Mouse (Mus musculus) heart, embryonic 14.5 days (tissue): ENCODE measurements around the gene Hils1. TPM values are rescaled to one million over a fixed set of nuclear protein-coding genes. Genes with fewer than 3 reads are reported as not detected.

Experiments
- ATAC-seq: fragments of 200-750 bp; cut with Nextera tagmentation; 2 replicates; pipeline ENCODE4 v1.8.0; 2017; ENCODE audit warnings: low read depth, moderate TSS enrichment; ENCODE audit not compliant: insufficient number of reproducible peaks, insufficient read depth, low FRiP score
- H3K27ac ChIP-seq, 2 experiments: fragments of 200-500 bp in 1 of 2; fragments of 300-500 bp in 1 of 2; sonication (generic) in 1 of 2; replicated peaks in 1 of 2; 2 replicates each; pipeline ENCODE4 v1.5.1; 2012 to 2014; ENCODE audit warnings: low read depth in 2 of 2, low read length in 2 of 2, control low read depth in 1 of 2, mild to moderate bottlenecking in 1 of 2, mixed read lengths in 1 of 2; ENCODE audit not compliant: control insufficient read depth in 1 of 2, insufficient read depth in 1 of 2
- H3K27me3 ChIP-seq: fragments of 300-500 bp; sonication (generic); 2 replicates; pipeline ENCODE4 v1.6.1; 2014; ENCODE audit warnings: mild to moderate bottlenecking, low read length, control low read depth; ENCODE audit not compliant: control insufficient read depth, insufficient read depth
- H3K36me3 ChIP-seq: fragments of 300-500 bp; sonication (generic); 2 replicates; pipeline ENCODE4 v1.6.1; 2014; ENCODE audit warnings: mild to moderate bottlenecking, control low read depth, low read length, mixed read lengths; ENCODE audit not compliant: control insufficient read depth, insufficient read depth
- H3K4me1 ChIP-seq, 2 experiments: fragments of 200-500 bp in 1 of 2; fragments of 300-500 bp in 1 of 2; sonication (generic) in 1 of 2; 2 replicates each; pipeline ENCODE4 v1.6.1; 2012 to 2014; ENCODE audit warnings: low read length in 2 of 2, control low read depth in 1 of 2, mixed read lengths in 1 of 2; ENCODE audit not compliant: control insufficient read depth in 2 of 2, insufficient read depth in 2 of 2
- H3K4me2 ChIP-seq: fragments of 300-500 bp; sonication (generic); 2 replicates; pipeline ENCODE4 v1.6.1; 2014; ENCODE audit warnings: mild to moderate bottlenecking, low read length
- H3K4me3 ChIP-seq, 2 experiments: fragments of 200-500 bp in 1 of 2; fragments of 300-500 bp in 1 of 2; sonication (generic) in 1 of 2; 2 replicates each; pipeline ENCODE4 v1.5.1; 2012 to 2014; ENCODE audit warnings: low read length in 2 of 2, mild to moderate bottlenecking in 2 of 2, control low read depth in 1 of 2, low read depth in 1 of 2, moderate library complexity in 1 of 2; ENCODE audit not compliant: control insufficient read depth in 1 of 2, insufficient read depth in 1 of 2
- H3K9ac ChIP-seq: fragments of 300-500 bp; sonication (generic); 2 replicates; pipeline ENCODE4 v1.6.1; 2014; ENCODE audit warnings: mild to moderate bottlenecking, low read length
- H3K9me3 ChIP-seq: fragments of 300-500 bp; sonication (generic); 2 replicates; pipeline ENCODE4 v1.6.1; 2016; ENCODE audit warnings: low read length, control low read depth; ENCODE audit not compliant: control insufficient read depth
- WGBS: fragments of 180-500 bp; shearing (Covaris S2); extraction: QIAGEN DNeasy Blood & Tissue Kit; methylation state at CpG from one replicate; pipeline ENCODE4 v1.1.7; 2014; 5-methylcytosine and 5-hydroxymethylcytosine counted together
- polyA plus RNA-seq: library from polyadenylated mRNA; unstranded; fragments of >200 nt; fragmentation: Nextera tagmentation; extraction: Ambion mirVana; gene quantifications from 2 replicates; pipeline ENCODE4 v1.2.1, GENCODE M21; 2014

Gene Hils1
- polyA plus RNA-seq, 1 experiment from 2014 or later = 0.24 TPM

DNA sequence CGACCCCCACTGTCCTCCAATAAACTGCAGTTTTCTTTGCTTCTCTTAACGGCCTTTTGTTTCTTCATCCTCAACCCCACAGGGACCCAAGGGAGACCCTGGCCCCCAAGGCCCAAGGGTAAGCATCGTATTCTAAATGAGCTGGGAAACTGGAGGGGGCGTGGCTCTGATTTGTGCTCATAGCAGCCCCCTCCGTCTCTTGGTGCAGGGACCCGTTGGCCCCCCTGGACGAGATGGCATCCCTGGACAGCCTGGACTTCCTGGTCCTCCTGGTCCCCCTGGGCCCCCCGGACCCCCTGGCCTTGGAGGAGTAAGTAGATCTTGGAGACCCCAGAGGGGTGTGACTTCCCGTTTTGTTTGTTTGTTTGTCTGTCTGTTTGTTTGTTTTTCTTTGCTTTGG, 29.1 kb upstream of the Hils1 start:
- H3K4me2 ChIP-seq = peak overlapping the region; percentile 76
- H3K27ac ChIP-seq = peak overlapping the region in 1 of 2 experiments; percentile 83; a peak in 1 of 4 replicates
- 27% methylated on average over 9 of the region's 9 CpGs for whole genome bisulfite sequencing
- H3K27me3 ChIP-seq = peaks cover 53% of the 10 kb centered on the region
- H3K36me3 ChIP-seq = peaks cover 28% of the 10 kb centered on the region; the same call in 1 of the 2 replicates
- peak overlapping the region; percentile 79 for H3K9ac ChIP-seq
- ATAC-seq = no peak
- H3K4me1 ChIP-seq = peaks cover 8 to 14% of the 10 kb centered on the region in 2 experiments
- peak overlapping the region; percentile 48 to 59 for H3K4me3 ChIP-seq
- no peaks in the 10 kb centered on the region for H3K9me3 ChIP-seq

DNA sequence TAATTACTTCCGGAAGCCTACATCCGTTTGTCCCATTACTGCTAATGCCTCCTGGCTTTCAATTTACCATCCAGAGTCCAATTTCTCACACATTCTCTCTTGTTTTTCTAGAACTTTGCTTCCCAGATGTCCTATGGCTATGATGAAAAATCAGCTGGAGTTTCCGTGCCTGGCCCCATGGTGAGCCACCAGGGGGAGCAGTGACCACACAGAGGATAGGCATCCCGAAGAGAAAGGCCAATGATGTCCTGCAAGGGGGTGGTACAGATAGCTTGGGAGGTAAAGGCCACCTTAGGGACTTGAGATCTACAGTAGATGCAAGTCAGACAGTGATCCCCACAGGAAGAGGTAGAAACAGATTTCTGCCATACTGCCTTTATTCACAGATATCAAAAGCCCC, 28.1 kb upstream of the Hils1 start:
- Histone ChIP-seq H3K9me3 (no peaks in the 10 kb centered on the region), H3K36me3 (peaks cover 35% of the 10 kb centered on the region; the same call in 1 of the 2 replicates), H3K4me1 (peaks cover 3 to 6% of the 10 kb centered on the region in 2 experiments; a peak in 2 of 4 replicates), H3K4me3 (peak overlapping the region in 1 of 2 experiments; percentile 48; a peak in 1 of 4 replicates), H3K4me2 (peak overlapping the region; percentile 76), H3K27me3 (peaks cover 55% of the 10 kb centered on the region), H3K9ac (peak overlapping the region; percentile 79; the same call in 1 of the 2 replicates), H3K27ac (peak overlapping the region in 1 of 2 experiments; percentile 6; a peak in 1 of 4 replicates)
- 20% methylated on average over 4 of the region's 4 CpGs for WGBS
- ATAC-seq = no peak

DNA sequence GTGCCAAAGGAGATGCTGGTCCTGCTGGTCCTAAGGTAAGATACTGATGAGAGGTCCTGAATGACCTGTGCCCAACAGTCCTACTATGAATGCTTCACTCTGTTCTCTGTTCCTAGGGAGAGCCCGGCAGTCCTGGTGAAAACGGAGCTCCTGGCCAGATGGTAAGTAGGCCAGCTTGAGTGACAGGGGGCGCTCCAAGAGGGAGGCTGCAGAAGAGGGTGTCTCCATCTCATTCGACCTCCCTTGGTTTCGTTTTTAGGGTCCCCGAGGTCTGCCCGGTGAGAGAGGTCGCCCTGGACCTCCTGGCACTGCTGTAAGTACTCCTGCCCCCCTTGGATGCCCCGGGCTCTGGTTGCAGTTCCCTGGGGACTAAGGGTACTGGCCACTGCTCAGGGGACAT, 26.3 kb upstream of the Hils1 start:
- ATAC-seq = no peak
- no peaks in the 10 kb centered on the region for H3K9me3 ChIP-seq
- no peak overlapping the region for H3K4me2 ChIP-seq
- 0 out of 2 replicates have a peak overlapping the region, but pooled peaks have one; percentile 8 for H3K9ac ChIP-seq
- H3K27ac ChIP-seq = peak overlapping the region; percentile 0 to 38; a peak in 1 of 4 replicates
- peaks cover 40% of the 10 kb centered on the region for H3K27me3 ChIP-seq
- H3K4me1 ChIP-seq = peaks cover 0 to 2% of the 10 kb centered on the region in 2 experiments; a peak in 1 of 4 replicates
- H3K36me3 ChIP-seq = peaks cover 48% of the 10 kb centered on the region; the same call in 1 of the 2 replicates
- WGBS = 35% methylated on average over 9 of the region's 9 CpGs
- H3K4me3 ChIP-seq = no peak overlapping the region

DNA sequence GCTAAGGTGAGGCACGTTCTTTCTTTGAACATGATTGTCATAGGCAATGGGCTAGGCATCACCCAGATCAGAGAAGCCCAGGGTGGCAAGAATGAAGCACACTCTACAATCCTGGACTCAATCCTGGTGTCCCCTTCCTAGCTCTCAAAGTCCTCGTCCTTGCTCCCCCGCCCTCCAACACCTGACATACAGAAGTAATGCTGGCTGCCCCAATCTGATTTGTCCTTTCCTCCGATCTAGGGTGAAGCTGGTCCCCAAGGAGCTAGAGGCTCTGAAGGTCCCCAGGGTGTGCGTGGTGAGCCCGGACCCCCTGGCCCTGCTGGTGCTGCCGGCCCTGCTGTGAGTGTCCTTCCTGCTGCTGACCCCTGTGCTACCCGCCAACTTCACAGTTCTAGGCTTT, 25.6 kb upstream of the Hils1 start:
- Histone ChIP-seq H3K27me3 (peaks cover 40% of the 10 kb centered on the region), H3K4me2 (peak overlapping the region; percentile 2; the same call in 1 of the 2 replicates), H3K9ac (no peak overlapping the region; the same call in 1 of the 2 replicates), H3K9me3 (no peaks in the 10 kb centered on the region), H3K27ac (peak overlapping the region; percentile 0 to 38; a peak in 2 of 4 replicates), H3K36me3 (peaks cover 55% of the 10 kb centered on the region; the same call in 1 of the 2 replicates), H3K4me1 (peaks cover 0 to 2% of the 10 kb centered on the region in 2 experiments; a peak in 1 of 4 replicates), H3K4me3 (no peak overlapping the region)
- WGBS = 83% methylated on average over 8 of the region's 8 CpGs
- ATAC-seq = no peak

DNA sequence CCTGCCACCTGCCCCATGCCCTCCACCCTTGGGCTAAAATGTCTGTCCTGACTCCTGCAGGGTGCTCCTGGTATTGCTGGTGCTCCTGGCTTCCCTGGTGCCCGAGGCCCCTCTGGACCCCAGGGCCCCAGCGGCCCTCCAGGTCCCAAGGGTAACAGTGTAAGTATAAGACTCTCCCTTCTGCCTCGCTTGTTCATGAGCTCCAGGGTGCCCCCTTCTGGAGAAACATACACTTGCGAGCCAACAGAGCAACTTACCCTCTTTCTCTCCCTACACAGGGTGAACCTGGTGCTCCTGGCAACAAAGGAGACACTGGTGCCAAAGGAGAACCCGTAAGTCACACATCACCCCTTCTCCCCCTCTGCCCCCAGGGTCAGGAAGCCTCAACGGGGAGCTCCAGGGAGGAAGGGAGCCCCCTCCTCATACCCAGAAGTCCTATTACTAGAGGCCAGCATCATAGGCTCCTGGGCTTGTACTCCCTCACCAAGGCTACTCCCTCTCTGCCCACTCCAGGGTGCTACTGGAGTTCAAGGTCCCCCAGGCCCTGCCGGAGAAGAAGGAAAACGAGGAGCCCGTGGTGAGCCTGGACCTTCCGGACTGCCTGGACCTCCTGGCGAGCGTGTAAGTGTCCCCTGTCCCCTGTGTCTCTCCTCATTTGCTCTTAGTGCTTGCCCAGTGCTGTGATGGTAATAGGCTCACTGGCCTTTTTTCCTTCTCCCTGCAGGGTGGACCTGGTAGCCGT, 24.9 kb upstream of the Hils1 start:
- Histone ChIP-seq H3K4me2 (peak overlapping the region; percentile 2; the same call in 1 of the 2 replicates), H3K9me3 (no peaks in the 10 kb centered on the region), H3K36me3 (peaks cover 62% of the 10 kb centered on the region; the same call in 1 of the 2 replicates), H3K9ac (no peak overlapping the region; the same call in 1 of the 2 replicates), H3K4me1 (peaks cover 0 to 2% of the 10 kb centered on the region in 2 experiments; a peak in 1 of 4 replicates), H3K4me3 (no peak overlapping the region), H3K27me3 (peaks cover 40% of the 10 kb centered on the region), H3K27ac (peak overlapping the region; percentile 23 to 38; a peak in 1 of 4 replicates)
- no peak for ATAC-seq
- 42% methylated on average over 13 of the region's 13 CpGs for WGBS

DNA sequence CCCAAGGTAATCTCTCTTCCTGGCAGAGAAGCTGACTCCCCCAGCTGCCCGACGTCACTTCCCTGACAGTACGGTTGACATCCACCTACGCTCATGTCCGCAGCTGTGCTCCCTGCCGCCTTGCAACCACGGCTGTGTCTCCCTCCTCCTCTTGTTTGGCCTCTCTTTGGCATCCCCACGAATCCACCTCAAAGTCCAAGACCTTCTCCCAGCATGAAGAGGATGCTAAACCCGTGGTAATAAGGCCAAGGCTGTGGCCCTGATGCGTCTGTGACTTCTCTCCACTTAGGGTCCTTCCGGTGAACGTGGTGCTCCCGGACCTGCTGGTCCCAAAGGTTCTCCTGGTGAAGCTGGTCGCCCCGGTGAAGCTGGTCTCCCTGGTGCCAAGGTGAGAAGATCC, 24.3 kb upstream of the Hils1 start:
- WGBS = 62% methylated on average over 15 of the region's 15 CpGs
- H3K4me2 ChIP-seq = no peak overlapping the region
- peak overlapping the region; percentile 0 to 38; a peak in 1 of 4 replicates for H3K27ac ChIP-seq
- no peak overlapping the region; the same call in 1 of the 2 replicates for H3K9ac ChIP-seq
- peaks cover 66% of the 10 kb centered on the region; the same call in 1 of the 2 replicates for H3K36me3 ChIP-seq
- no peaks in the 10 kb centered on the region for H3K4me1 ChIP-seq
- peaks cover 40% of the 10 kb centered on the region for H3K27me3 ChIP-seq
- ATAC-seq = no peak
- no peak overlapping the region for H3K4me3 ChIP-seq
- no peaks in the 10 kb centered on the region for H3K9me3 ChIP-seq

DNA sequence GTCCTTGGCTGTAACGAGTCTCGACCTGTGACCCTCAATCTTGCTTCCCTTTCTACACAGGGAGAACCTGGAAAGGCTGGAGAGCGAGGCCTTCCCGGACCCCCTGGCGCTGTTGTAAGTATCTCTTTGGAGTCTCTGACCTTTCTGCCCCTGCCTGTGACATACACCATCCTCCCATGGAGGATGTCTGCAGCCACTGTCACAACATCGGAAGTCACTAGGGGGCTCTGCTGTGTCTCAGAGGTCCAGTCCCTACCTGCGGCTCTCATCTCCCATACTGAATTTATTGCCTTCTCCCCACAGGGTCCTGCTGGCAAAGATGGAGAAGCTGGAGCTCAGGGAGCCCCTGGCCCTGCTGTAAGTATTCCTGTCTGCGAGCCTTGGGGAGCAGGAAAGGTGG, 23.1 kb upstream of the Hils1 start:
- ATAC-seq = no peak
- 28% methylated on average over 8 of the region's 8 CpGs for WGBS
- Histone ChIP-seq H3K27ac (peak overlapping the region; percentile 39 to 47), H3K9ac (no peak overlapping the region), H3K36me3 (peaks cover 75% of the 10 kb centered on the region), H3K4me2 (no peak overlapping the region), H3K4me3 (no peak overlapping the region), H3K4me1 (no peaks in the 10 kb centered on the region), H3K27me3 (peaks cover 33% of the 10 kb centered on the region), H3K9me3 (no peaks in the 10 kb centered on the region)
